Mouse (Mus musculus) spleen, adult 2 months (tissue): ENCODE measurements at regions not wholly inside any gene's neighbourhood (a gene's known extent, or its start where the extent isn't known, plus 50 kb on each side); places are given as distances from the start of the nearest gene placed in this dataset.

Experiments
- CTCF ChIP-seq: fragments of 200-500 bp; IDR thresholded peaks from 2 replicates; pipeline ENCODE4 v1.5.1; 2011; ENCODE audit warnings: mild to moderate bottlenecking, inconsistent platforms; ENCODE audit not compliant: insufficient read depth, insufficient read length, insufficient replicate concordance; ENCODE audit errors: extremely low read depth
- POLR2A ChIP-seq: fragments of 200-500 bp; IDR thresholded peaks from 2 replicates; pipeline ENCODE4 v1.6.1; 2011; ENCODE audit warnings: low read depth, low read length, inconsistent platforms

DNA sequence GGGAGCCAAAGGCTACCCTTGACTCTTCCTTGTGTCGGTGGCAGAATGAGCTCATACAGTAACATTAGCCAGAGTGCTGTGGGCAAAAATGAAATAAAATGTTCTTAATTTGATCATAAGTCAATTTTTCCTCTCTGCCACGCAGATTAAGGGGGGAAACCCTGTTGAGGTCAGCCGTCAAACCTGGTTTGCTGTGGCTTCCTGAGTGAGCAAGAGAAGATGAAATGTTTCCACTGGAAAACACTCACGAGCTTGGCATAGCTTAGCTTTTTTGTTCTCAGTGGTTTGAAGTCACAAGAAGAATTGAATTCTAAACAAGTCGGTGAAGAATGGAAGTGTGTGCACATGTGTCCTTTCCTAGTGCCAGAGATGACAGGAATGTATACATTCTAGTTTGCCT lies 57.3 kb upstream of the 1700020N01Rik start:
- TF ChIP-seq CTCF (no peak), POLR2A (no peak)
